Mouse (Mus musculus) gastrocnemius, adult 18-20 months (tissue): Measurements from ENCODE around the gene Rdm1. TPM values are rescaled to one million over a fixed set of nuclear protein-coding genes. Genes with fewer than 3 reads are reported as not detected.

Source experiments
- DNase-seq: peaks from one replicate; pipeline ENCODE4 v3.0.0; 2021; ENCODE audit warnings: low spot score
- total RNA-seq, 2 experiments: library from RNA; stranded (reverse); gene quantifications; 2 replicates each; pipeline ENCODE4 v1.2.3; 2021

Rdm1 gene
- total RNA-seq, 2 experiments from 2014 or later = 30.1 to 31.5 TPM

- no peak for DNase-seq
Measured at GRCm38 (mm10) chr11:101679907-101680306, 52.9 kb downstream of the Rdm1 start.

- DNase-seq = no peak
Measured at GRCm38 (mm10) chr11:101680634-101681325, 53.8 kb downstream of the Rdm1 start.

DNA sequence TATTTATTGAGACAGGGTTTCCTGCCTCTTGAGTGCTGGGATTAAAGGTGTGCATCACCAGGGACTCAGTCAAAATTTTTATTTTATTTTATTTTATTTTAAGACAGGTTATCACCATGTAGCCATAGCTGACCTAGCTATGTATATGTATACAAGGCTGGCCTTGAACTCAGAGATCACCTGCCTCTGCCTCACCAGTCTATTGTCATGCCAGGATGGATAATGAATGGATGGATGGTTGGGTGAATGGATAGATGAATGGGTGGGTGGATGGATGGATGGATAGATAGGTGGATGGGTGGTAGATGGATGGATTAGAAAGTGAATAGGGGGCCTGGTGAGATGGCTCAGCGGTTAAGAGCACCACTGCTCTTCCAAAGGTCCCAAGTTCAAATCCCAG lies 55.0 kb downstream of the Rdm1 start:
- DNase-seq = no peak

DNA sequence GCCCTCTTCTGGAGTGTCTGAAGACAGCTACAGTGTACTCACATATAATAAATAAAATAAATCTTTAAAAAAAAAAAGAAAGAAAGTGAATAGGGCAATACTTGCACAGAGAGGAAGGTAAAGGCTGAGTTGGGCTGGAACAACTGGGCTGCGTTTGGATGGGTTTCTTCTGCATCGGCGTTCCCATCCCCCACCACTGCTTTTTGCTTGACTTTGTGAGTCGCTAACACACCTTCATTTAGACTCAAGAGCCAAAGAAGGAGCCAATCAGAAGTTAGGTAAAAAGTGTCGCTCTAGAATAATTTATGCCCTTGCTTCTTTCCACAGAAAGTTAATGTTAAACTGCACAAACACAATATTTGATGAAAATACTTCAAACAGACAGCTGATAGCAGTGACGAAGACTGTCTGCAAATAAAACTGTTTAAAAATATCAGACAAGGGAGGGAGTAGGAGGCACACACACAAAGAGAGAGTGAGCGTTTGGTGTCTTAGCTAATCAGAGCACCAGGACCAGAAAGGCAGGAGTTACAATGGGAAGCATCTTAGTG lies 55.5 kb downstream of the Rdm1 start:
- no peak for DNase-seq

Other genes starting within 250 kb of the Rdm1 start
- gene Aarsd1, start 209.6 kb upstream of the Rdm1 start, total RNA-seq = 10 to 100 TPM; 22.8 to 25.7 TPM
- 1 to 10 TPM; 5.5 to 6.8 TPM for gene Gm27029, start 202.4 kb upstream of the Rdm1 start, total RNA-seq
- gene Rundc1, start 202.1 kb upstream of the Rdm1 start, total RNA-seq = 1 to 10 TPM; 7.5 to 7.7 TPM
- 10 to 100 TPM; 74.3 to 82.6 TPM for gene Ptges3l, start 201.9 kb upstream of the Rdm1 start, total RNA-seq
- 10 to 100 TPM; 33.9 to 45.4 TPM for gene Rpl27, start 184.9 kb upstream of the Rdm1 start, total RNA-seq
- 1 to 10 TPM; 8.6 to 8.7 TPM for gene Ifi35, start 178.8 kb upstream of the Rdm1 start, total RNA-seq
- gene Rnd2, start 162.2 kb upstream of the Rdm1 start, total RNA-seq = 1 to 10 TPM; 2.5 to 4.2 TPM
- gene Vat1, start 161.0 kb upstream of the Rdm1 start, total RNA-seq = 10 to 100 TPM; 10.8 to 16.1 TPM
- under 1 TPM in 1 of 2 experiments, not detected in 1; 0.34 TPM for gene Brca1, start 75.2 kb upstream of the Rdm1 start, total RNA-seq
- gene Nbr1, start 75.0 kb upstream of the Rdm1 start, total RNA-seq = 10 to 100 TPM; 63.0 to 66.2 TPM
- gene Tmem106a, start 45.0 kb upstream of the Rdm1 start, total RNA-seq = 1 to 10 TPM; 1.5 to 2.4 TPM
- not detected for gene Gm11634, start 27.9 kb upstream of the Rdm1 start, total RNA-seq
- gene Arl4d, start 38.3 kb downstream of the Rdm1 start, total RNA-seq = 10 to 100 TPM in 1 of 2 experiments, 1 to 10 TPM in 1; 6.1 to 23.4 TPM
- 10 to 100 TPM; 13.9 to 14.3 TPM for gene Dhx8, start 105.7 kb downstream of the Rdm1 start, total RNA-seq
- gene Etv4, start 158.2 kb downstream of the Rdm1 start, total RNA-seq = 1 to 10 TPM; 2.4 to 2.5 TPM